Mouse (Mus musculus): ENCODE measurements around the gene Pars2. TPM values are rescaled to one million over a fixed set of nuclear protein-coding genes. Genes with fewer than 3 reads are reported as not detected.

The Pars2 gene
- polyA plus RNA-seq (2011; ENCODE audit: insufficient read depth, insufficient read length, low replicate concordance, missing spikeins): 1.9 and 4.0 TPM in 2 replicates

DNA sequence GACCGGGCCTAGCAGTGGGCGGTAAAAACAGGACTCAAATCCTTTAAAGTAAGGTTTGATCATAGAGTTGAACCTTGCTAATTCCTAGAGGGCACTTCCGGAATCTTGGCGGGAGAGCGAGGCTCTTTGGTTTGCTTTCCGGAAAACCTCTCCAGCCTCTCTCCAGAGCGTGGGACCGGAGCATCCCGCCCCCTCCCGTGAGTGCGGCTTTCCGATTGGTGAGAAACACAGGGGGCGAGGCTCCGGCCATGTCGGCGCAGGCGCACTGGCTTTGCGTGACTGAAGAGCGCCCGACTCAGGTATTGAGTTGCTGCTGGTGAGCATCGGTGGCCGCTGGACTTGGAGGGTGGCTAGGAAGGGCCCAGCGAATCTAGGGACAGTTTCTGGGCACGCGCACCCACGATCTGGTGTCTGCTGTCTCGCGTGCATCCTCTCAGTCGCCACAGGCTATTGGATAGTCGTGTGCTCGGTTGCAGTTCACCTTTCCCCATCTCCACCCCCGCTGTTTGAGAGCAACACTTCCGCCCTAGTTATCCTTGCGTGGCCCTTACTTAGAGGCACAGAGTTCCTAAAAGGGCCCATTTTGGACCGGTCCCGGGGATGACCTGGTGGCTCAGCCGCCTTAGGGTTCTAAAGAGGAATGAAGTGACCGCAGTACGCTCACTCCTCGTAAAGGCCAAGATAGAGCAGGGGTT, at the start of gene Pars2:
TSS of gene Pars2 (plus strand) at position 237 of the 695 bp plus-strand sequence.
- no peak within 1 kb of the TSS for H3K27ac ChIP-seq (ENCODE audit: control insufficient read depth, insufficient read depth, low read depth, low read length, poor library complexity)
- WGBS: 3% methylated on average over 40 of the region's 40 CpGs
- peak within 1 kb of the TSS; percentile 100 for H3K4me3 ChIP-seq (replicated peaks; ENCODE audit: control insufficient read depth, low read depth, low read length)
- TF ChIP-seq CTCF (IDR thresholded peaks at IDR 0.05; ENCODE audit: control insufficient read depth, insufficient read depth, low read length): no peak
- peak; percentile 79; the same call in 1 of the 2 replicates for TF ChIP-seq POLR2A (IDR thresholded peaks at IDR 0.05; ENCODE audit: borderline replicate concordance, control insufficient read depth, low read depth, low read length)
- peaks cover 1% of the 10 kb centered on the region; the same call in 1 of the 2 replicates for H3K4me1 ChIP-seq (ENCODE audit: control insufficient read depth, insufficient read depth, low read length)

- Histone ChIP-seq H3K4me3 (replicated peaks; ENCODE audit: control insufficient read depth, low read depth, low read length) (no peak overlapping the region), H3K27ac (ENCODE audit: control insufficient read depth, insufficient read depth, low read depth, low read length, poor library complexity) (no peak overlapping the region), H3K4me1 (ENCODE audit: control insufficient read depth, insufficient read depth, low read length) (no peaks in the 10 kb centered on the region)
- 63% methylated on average over 18 of the region's 18 CpGs for WGBS
- TF ChIP-seq POLR2A (IDR thresholded peaks at IDR 0.05; ENCODE audit: borderline replicate concordance, control insufficient read depth, low read depth, low read length) (no peak), CTCF (IDR thresholded peaks at IDR 0.05; ENCODE audit: control insufficient read depth, insufficient read depth, low read length) (no peak)
Measured at GRCm38 (mm10) chr4:106606639-106607554, 44.0 kb upstream of the Pars2 start.

- TF ChIP-seq CTCF (IDR thresholded peaks at IDR 0.05; ENCODE audit: control insufficient read depth, insufficient read depth, low read length): no peak
- TF ChIP-seq POLR2A (IDR thresholded peaks at IDR 0.05; ENCODE audit: borderline replicate concordance, control insufficient read depth, low read depth, low read length): no peak
- WGBS: 75% methylated on average over 1 of the region's 1 CpGs
- Histone ChIP-seq H3K27ac (ENCODE audit: control insufficient read depth, insufficient read depth, low read depth, low read length, poor library complexity) (no peak overlapping the region), H3K4me1 (ENCODE audit: control insufficient read depth, insufficient read depth, low read length) (no peaks in the 10 kb centered on the region), H3K4me3 (replicated peaks; ENCODE audit: control insufficient read depth, low read depth, low read length) (no peak overlapping the region)
Measured at GRCm38 (mm10) chr4:106607905-106608304, 43.0 kb upstream of the Pars2 start.

- no peak for TF ChIP-seq CTCF (IDR thresholded peaks at IDR 0.05; ENCODE audit: control insufficient read depth, insufficient read depth, low read length)
- H3K4me1 ChIP-seq (ENCODE audit: control insufficient read depth, insufficient read depth, low read length): no peaks in the 10 kb centered on the region
- no peak overlapping the region for H3K27ac ChIP-seq (ENCODE audit: control insufficient read depth, insufficient read depth, low read depth, low read length, poor library complexity)
- H3K4me3 ChIP-seq (replicated peaks; ENCODE audit: control insufficient read depth, low read depth, low read length): no peak overlapping the region
- 73% methylated on average over 8 of the region's 8 CpGs for WGBS
Measured at GRCm38 (mm10) chr4:106613105-106613504, 37.8 kb upstream of the Pars2 start.

DNA sequence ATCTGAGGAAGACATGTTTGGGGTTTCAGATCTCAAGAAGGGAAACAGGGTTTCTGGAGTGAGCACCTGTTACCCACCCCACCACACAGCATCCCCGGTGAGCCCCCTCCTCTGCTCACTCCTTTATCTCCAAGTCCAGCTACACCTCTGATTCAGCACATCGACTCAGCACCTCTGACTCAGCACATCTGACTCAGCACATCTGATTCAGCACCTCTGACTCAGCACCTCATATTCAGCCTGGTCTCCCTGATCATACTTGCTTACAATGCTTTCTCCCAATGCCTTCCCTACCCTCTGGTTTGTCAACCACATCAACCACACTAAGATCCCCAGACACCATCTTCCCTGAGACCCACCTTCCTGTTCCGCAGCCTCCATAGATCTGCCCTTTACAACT, 37.3 kb upstream of the Pars2 start:
- no peak overlapping the region for H3K4me3 ChIP-seq (replicated peaks; ENCODE audit: control insufficient read depth, low read depth, low read length)
- TF ChIP-seq POLR2A (IDR thresholded peaks at IDR 0.05; ENCODE audit: borderline replicate concordance, control insufficient read depth, low read depth, low read length) (no peak), CTCF (IDR thresholded peaks at IDR 0.05; ENCODE audit: control insufficient read depth, insufficient read depth, low read length) (no peak)
- H3K27ac ChIP-seq (ENCODE audit: control insufficient read depth, insufficient read depth, low read depth, low read length, poor library complexity): no peak overlapping the region
- no peaks in the 10 kb centered on the region for H3K4me1 ChIP-seq (ENCODE audit: control insufficient read depth, insufficient read depth, low read length)
- 43% methylated on average over 3 of the region's 3 CpGs for WGBS

DNA sequence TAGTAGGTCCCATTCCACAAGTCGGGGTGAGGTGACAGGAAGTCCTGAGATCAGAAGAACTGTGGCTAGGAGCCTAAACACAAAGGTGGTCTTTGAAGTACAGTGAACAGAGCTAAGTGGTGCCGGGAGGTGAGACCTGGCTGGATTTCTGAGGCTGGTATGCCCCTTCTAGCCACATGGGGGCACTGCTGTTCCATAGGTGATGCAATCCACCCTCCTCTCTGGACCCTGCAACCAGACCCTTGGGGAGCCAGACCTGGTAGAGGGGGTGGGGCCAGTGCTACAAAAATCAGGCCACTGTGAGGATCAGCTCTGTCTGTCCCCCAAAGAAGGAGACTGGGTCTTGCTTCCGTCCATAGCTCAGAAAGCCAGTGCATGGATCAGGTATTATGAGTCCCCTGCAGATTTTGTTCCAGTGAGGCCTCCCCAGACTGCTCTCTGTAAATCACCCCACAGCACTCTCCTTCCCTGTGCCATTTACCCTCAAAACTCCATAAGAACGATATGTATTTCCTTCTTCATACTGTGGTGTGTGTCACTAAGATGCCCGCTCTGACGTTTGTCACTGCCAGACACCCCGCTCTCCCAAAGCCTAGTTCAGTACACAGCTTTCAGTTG, 36.6 kb upstream of the Pars2 start:
- 51% methylated on average over 7 of the region's 7 CpGs for WGBS
- H3K4me1 ChIP-seq (ENCODE audit: control insufficient read depth, insufficient read depth, low read length): no peaks in the 10 kb centered on the region
- no peak overlapping the region for H3K27ac ChIP-seq (ENCODE audit: control insufficient read depth, insufficient read depth, low read depth, low read length, poor library complexity)
- H3K4me3 ChIP-seq (replicated peaks; ENCODE audit: control insufficient read depth, low read depth, low read length): no peak overlapping the region
- TF ChIP-seq POLR2A (IDR thresholded peaks at IDR 0.05; ENCODE audit: borderline replicate concordance, control insufficient read depth, low read depth, low read length): no peak
- peak; percentile 83 for TF ChIP-seq CTCF (IDR thresholded peaks at IDR 0.05; ENCODE audit: control insufficient read depth, insufficient read depth, low read length)

GRCm38 (mm10) chr4:106614881-106615280, 36.0 kb upstream of the Pars2 start:
- 78% methylated on average over 9 of the region's 9 CpGs for WGBS
- no peaks in the 10 kb centered on the region for H3K4me1 ChIP-seq (ENCODE audit: control insufficient read depth, insufficient read depth, low read length)
- H3K27ac ChIP-seq (ENCODE audit: control insufficient read depth, insufficient read depth, low read depth, low read length, poor library complexity): no peak overlapping the region
- H3K4me3 ChIP-seq (replicated peaks; ENCODE audit: control insufficient read depth, low read depth, low read length): no peak overlapping the region
- TF ChIP-seq CTCF (IDR thresholded peaks at IDR 0.05; ENCODE audit: control insufficient read depth, insufficient read depth, low read length) (no peak), POLR2A (IDR thresholded peaks at IDR 0.05; ENCODE audit: borderline replicate concordance, control insufficient read depth, low read depth, low read length) (no peak)

DNA sequence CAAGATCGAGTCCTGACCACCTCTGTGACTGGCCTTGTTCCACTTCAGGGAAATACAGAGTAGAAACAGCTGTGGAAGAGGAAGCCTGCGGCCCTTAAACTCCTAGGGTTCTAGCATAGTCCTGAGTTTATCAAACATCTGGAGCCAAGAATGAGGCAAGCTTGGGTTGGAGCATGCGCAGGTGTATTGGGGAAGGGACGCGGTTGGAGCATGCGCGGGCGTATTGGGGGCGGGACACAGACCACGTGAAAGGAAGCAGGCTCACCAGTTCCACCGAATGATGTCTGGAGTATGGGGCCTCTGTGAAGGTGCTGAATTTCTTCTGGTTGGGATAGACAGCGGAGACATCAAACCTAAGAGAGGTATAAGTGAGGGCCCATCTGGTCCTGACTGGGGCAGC, 35.2 kb upstream of the Pars2 start:
- Histone ChIP-seq H3K27ac (ENCODE audit: control insufficient read depth, insufficient read depth, low read depth, low read length, poor library complexity) (no peak overlapping the region), H3K4me3 (replicated peaks; ENCODE audit: control insufficient read depth, low read depth, low read length) (no peak overlapping the region), H3K4me1 (ENCODE audit: control insufficient read depth, insufficient read depth, low read length) (no peaks in the 10 kb centered on the region)
- TF ChIP-seq CTCF (IDR thresholded peaks at IDR 0.05; ENCODE audit: control insufficient read depth, insufficient read depth, low read length): no peak
- TF ChIP-seq POLR2A (IDR thresholded peaks at IDR 0.05; ENCODE audit: borderline replicate concordance, control insufficient read depth, low read depth, low read length): no peak
- WGBS: 75% methylated on average over 12 of the region's 12 CpGs

Measured in bone marrow, adult 2 months (tissue).